Mouse (Mus musculus) splenic B cell, adult 2 months (primary cell): Measurements from ENCODE around the gene Adarb2.

ENCODE experiments used
- DNase-seq: peaks from one replicate; pipeline ENCODE4 v3.0.0-alpha.2; 2011; ENCODE audit warnings: low read depth, low spot score
- H3K27me3 ChIP-seq: 2 replicates; pipeline ENCODE4 v1.6.1; 2012; ENCODE audit warnings: mild to moderate bottlenecking, low read length, moderate library complexity, mixed read lengths; ENCODE audit not compliant: control insufficient read depth, poor library complexity, insufficient read depth, severe bottlenecking
- H3K36me3 ChIP-seq: 2 replicates; pipeline ENCODE4 v1.6.1; 2012; ENCODE audit warnings: mild to moderate bottlenecking, low read length, moderate library complexity, mixed read lengths; ENCODE audit not compliant: control insufficient read depth, poor library complexity, insufficient read depth, severe bottlenecking

Gene Adarb2

DNA sequence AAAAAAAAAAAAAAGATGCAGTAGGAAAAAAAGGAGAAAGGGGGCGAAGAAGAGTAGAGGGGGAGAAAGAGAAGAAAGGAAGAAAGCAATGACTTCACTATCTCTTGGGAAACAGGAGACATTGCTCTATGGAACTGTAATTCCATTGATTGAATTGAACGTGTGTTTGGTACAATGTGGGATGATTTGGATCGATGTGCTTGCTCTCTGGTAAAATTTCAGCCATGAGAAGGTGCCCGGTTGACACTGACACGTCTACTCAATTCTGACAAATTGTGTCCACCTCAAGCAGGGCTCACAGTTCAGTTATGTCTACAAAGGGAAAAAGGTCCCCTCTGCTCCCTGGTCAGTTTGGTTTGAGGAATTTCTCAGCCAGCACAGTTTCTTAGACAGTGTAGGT, 495.8 kb downstream of the Adarb2 start:
- H3K27me3 ChIP-seq: no peaks in the 10 kb centered on the region
- H3K36me3 ChIP-seq: no peaks in the 10 kb centered on the region

DNA sequence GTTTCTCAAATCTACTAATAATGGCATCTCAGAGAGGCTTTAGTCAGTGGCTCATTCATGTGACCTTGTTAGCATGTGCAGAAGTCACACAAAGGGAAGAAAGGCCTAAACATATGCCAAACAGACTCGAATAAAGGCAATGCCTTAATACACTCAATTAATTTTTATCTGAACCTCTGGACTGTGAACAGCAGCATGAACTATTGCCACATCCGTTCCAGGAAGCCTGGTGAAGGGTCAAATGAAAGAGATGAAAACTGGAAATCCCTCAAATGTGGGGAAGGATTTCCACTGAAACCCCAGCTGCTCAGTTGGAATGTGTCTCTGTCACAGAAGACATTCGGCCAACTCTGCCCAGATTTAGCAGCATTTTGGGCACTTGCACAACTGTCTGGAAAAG, 497.2 kb downstream of the Adarb2 start:
- Histone ChIP-seq H3K27me3 (no peaks in the 10 kb centered on the region), H3K36me3 (no peaks in the 10 kb centered on the region)
- DNase-seq: no peak

More for the DNA sequence above, 495.8 kb downstream of the Adarb2 start:
- no peak for DNase-seq

DNA sequence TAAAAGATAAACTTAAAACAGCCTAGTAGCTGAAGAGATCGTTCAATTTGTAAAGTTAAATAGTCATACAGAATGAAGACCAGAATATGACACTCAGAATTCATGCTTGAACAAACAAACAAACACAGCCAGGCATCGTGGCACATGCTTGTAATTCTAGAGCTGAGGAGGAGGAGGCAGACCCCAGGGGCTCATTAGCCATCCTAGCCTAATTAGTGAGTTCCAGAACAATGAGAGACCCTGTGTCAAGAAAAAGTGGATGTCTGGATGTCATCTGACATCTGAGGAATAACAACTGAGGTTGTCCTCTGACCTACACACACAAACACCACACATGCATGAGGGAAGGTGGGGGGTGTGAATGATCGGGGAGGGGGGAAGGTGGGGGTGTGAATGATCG, 498.3 kb downstream of the Adarb2 start:
- DNase-seq: no peak
- Histone ChIP-seq H3K27me3 (no peaks in the 10 kb centered on the region), H3K36me3 (no peaks in the 10 kb centered on the region)

DNA sequence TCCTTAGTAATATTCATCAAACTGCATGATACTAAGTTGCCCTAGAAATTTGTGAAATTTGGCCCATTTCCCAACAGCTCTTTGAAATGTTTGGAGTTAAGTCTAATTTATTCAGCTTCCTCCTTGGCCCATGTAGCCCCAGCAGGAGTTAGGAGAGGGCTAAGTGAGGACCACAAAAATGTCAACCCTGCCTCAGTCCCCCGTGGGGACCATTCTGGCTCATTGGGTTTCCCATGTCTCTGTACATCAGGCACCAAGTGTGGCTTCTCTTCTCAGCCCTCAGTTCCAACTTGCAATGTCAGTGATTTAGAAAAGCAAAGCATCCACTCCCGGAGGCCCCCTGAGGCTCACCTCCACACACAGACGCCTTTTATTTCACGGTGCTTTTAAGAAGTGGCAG, 502.6 kb downstream of the Adarb2 start:
- Histone ChIP-seq H3K27me3 (no peaks in the 10 kb centered on the region), H3K36me3 (no peaks in the 10 kb centered on the region)
- DNase-seq: no peak

DNA sequence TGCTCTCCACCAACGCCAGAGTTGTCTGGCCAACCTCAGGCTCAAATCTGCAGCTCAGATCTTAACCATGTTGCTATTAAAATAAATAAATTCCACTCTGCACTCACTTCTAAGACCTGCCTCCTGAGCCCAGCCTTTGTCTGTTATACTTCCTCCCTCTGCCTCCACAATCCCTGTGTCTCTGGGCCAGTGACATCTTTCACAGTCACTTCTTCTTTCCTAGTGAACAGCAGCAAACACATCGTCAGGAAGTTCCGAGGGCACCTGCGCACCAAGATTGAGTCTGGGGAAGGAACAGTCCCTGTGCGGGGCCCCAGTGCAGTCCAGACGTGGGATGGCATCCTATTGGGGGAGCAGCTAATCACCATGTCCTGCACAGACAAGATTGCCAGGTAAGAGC, 510.7 kb downstream of the Adarb2 start:
- Histone ChIP-seq H3K36me3 (no peaks in the 10 kb centered on the region), H3K27me3 (no peaks in the 10 kb centered on the region)
- no peak for DNase-seq

DNA sequence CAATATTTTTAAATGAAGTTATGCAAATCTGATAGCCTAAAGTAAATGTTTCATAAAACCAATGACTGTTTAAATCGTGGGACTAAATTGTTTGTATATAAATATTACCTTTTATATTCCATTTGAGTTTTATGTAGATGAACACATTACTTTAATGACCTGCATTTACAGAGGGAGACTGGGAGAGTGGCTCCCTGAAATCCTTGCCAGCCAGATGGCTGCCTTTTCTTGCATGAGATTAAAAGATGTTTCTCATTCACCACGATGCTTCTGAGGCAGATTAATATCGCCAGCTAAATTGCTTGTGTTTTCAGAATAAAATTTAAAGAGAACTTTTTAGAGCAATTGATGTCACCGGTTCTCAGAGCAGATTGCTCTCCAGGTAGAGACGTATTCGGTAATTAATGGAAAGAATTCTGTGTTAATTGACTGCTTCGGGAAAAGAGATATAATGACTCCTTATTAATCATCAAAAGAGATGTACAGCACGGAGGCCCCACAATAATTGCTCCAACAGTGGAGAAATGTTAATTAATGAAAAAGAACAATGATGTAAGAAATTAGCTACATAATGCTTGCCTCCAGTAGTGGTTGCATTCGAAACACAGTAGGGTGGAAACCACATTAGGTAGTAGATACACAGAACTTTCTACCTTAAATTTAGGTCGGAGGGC, 527.4 kb downstream of the Adarb2 start:
- DNase-seq: no peak
- Histone ChIP-seq H3K36me3 (no peaks in the 10 kb centered on the region), H3K27me3 (no peaks in the 10 kb centered on the region)

DNA sequence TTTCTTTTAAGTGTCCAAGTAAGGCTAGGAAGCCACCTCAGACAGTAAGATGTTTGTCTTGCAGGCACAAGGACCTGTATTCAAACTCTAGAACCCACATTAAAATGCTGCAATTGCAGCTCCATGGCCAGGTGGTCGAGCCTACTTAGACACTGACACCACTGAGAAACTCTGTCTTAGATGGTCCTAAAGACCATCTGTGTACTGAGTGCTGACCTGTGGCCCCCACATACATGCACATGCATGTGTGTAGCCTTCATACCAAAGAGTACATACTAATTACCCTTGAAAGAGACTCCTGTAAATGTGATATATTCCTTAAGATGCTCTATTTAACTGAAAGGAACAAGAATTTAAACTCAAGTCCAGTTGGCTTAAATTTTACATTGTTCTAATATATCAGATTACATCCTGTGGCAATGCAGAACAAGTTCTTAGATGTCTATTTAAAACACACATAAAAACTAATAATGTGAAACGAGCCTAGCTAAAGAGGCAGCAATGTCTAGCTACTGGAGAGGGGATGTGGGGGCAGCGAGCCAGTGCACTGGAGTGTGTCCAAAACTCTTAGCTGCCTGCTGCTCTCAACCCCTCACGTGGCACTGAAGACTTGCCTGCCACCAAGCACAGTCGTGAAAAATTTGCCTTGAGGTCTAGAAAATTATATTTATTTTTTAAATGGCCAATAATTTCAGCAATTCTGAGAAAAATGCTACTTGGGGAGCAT, 534.6 kb downstream of the Adarb2 start:
- no peaks in the 10 kb centered on the region for H3K36me3 ChIP-seq
- H3K27me3 ChIP-seq: no peaks in the 10 kb centered on the region
- DNase-seq: no peak

DNA sequence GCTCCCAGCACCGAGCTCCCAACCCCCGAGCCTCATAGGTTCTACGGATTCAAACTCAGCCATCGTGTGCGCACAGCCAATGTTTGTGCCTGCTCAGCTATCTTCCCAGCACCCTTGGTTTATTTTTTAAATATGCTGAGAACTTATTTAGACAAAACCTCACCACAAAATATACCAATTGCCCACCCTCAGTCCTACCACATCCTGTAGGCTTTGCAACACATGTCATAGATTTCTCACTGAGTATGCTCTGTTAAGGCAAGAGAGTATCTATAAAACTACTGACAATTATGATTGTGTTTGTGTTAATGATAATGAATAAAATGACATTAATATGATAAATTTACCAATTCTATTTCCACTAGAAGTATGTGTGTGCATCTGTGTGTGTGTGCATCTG, 540.1 kb downstream of the Adarb2 start:
- Histone ChIP-seq H3K27me3 (no peaks in the 10 kb centered on the region), H3K36me3 (no peaks in the 10 kb centered on the region)
- no peak for DNase-seq

DNA sequence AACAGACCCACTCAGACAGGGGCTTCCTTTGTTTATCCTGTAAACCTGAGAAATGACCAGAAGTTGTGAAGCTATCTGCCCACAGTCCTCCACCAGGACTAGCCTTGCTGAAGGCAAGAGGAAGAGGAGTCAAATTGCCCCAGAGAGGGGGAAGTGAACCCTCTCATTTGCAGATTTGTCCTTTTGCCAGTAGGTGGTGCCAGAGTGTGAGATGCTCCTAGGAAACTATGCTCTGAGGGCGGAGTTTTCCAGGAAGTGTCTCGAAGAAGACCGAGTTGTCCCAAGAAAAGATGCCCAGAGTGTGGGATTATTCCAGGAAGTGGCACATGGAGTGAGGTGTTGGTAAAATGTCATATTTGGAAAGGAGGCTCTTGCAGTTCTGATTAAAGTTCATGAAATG, 541.9 kb downstream of the Adarb2 start:
- Histone ChIP-seq H3K36me3 (no peaks in the 10 kb centered on the region), H3K27me3 (no peaks in the 10 kb centered on the region)
- DNase-seq: no peak

DNA sequence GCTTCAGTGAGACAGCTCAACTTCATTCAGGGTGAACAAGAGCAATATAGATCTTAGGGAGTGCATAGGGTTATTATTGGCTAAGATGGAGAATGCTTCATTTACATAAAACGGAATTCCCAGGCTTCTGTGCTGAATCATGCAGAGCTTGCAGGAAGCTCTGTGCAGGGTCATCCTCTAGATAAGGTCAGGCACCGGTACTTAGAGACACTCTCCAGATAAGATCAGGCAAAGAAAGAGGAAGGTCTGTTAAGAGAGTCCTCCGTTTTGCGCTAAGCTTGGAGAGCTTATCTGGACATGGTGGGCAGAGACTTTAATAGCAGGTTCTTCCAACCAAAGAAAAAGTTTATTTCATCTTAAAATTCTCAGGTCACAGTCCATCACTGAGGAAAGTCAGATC, 542.9 kb downstream of the Adarb2 start:
- Histone ChIP-seq H3K36me3 (no peaks in the 10 kb centered on the region), H3K27me3 (no peaks in the 10 kb centered on the region)
- no peak for DNase-seq

DNA sequence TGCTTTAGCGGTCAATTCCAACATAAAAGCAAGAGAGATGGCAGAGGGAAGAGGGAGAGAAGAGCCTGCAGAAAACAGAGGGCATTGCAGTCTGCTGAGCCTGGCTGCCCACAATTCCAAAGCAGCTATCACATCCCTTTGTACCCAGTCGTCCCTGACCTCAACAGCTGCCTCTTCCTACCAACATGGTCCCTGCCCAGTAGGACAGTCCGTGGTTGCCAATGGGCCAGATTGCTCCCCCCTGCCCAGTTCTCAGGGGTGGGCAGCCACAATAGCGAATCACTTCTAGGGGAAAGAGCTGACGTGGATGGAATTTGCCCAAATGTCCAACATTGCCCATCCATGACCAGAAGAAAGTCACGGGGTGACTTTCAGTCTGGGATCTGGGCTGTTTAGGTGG, 546.8 kb downstream of the Adarb2 start:
- no peak for DNase-seq
- no peaks in the 10 kb centered on the region for H3K36me3 ChIP-seq
- H3K27me3 ChIP-seq: no peaks in the 10 kb centered on the region

DNA sequence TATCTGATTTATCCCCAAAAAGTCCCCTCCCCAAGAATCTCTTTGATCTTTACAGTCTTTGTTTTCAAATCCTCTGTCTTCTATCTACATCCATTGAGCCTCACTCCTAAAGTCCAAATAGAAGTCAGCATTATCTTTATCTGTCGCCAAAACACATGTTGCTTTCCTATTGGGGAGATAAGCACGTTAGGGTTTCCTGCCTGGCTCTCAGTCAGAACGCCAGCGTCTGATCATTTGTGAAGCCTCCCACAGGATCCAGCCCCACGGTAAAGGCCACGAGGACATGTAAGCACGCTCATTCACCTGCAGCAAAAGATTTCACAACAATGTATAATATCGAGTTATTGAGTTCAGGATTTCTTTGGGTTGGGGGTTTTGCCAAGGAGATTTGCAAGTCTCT, 558.3 kb downstream of the Adarb2 start:
- H3K27me3 ChIP-seq: no peaks in the 10 kb centered on the region
- no peak for DNase-seq
- H3K36me3 ChIP-seq: no peaks in the 10 kb centered on the region

DNA sequence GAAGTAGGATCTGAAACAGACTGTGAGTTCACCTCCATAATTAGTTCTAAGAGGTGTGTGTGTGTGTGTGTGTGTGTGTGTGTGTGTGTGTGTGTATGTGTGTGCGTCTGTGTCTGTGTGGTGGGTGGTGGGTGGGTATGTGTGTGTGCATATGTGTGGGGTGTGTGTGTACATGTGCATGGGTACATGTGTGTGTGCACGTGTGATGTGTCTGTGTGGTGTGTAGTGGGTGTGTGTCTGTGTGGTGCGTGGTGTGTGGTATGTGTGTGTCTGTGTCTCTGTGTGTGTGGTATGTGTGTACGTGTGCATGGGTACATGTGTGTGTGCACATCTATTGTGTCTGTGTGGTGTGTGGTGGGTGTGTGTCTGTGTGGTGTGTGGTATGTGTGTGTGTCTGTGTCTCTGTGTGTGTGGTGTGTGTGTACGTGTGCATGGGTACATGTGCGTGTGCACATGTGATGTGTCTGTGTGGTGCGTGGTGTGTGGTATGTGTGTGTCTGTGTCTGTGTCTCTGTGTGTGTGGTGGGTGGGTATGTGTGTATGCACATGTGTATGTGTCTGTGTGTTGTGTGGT, 567.1 kb downstream of the Adarb2 start:
- DNase-seq: no peak
- Histone ChIP-seq H3K27me3 (no peaks in the 10 kb centered on the region), H3K36me3 (no peaks in the 10 kb centered on the region)

DNA sequence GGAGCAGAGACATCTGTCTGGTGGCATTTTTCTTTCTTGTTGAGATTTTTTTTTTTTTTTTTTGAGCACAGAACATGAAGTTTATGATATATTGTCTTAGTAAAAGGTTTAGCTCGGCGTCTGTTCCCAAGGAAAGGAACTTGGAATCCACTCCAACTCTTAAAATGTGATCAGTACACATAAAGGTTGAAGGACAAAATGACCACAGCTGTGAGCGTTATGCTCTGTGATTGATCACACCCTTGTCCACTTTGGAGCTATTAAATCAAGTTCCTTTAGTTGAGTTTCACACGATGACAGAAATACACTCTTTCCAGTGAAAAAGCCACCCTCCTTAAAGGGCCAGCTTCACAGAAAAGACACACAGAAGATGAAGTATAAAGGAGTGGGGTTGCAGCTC, 568.0 kb downstream of the Adarb2 start:
- DNase-seq: no peak
- H3K36me3 ChIP-seq: no peaks in the 10 kb centered on the region
- no peaks in the 10 kb centered on the region for H3K27me3 ChIP-seq

DNA sequence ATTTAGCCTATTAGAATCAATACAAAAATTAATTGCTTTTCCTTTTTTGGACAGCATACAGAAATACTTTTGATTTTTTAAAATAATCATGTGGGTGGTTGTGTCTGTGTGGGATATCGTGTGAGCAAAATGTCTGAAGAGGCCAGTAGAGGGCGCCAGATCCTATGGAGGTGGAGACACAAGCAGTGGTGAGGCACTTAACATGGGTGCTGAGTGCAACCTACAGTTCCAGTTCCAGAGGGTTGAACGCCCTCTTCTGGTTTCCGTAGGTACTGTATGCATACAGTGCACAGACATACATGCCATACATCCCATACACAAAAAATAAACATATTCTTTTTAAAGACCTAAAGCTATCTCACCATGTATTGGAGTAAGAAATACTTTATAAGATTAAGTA, 577.8 kb downstream of the Adarb2 start:
- H3K27me3 ChIP-seq: no peaks in the 10 kb centered on the region
- DNase-seq: peak; percentile 67
- H3K36me3 ChIP-seq: no peaks in the 10 kb centered on the region
